Mouse (Mus musculus): ENCODE results near the gene Ces2b.

DNA sequence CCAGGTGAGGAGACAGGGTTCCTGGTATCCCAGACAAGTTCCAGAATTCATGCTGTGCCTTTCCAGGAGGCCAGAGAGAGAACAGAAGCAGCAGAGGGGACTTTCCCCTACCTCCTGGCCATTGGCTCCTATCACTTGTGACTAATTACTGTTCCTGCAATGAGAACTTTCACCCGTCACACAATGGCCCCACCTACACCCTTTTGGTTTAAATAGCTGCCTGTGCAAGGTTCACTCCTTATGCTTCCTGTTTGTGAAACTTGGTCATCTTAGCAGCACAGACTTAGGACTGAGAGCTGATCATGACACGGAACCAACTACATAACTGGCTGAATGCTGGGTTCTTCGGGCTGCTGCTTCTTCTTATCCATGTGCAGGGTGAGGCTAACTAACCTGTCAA is 15.5 kb downstream of the Ces2b start, which contains the start of gene Ces2c:
- TF ChIP-seq POLR2A (IDR thresholded peaks at IDR 0.05; ENCODE audit: low read depth, low read length) (no peak), CTCF (IDR thresholded peaks at IDR 0.05; ENCODE audit: extremely low read depth, insufficient read length, insufficient replicate concordance, low read depth, low read length) (no peak)

Measured in small intestine, adult 2 months (tissue).